Mouse (Mus musculus) intestine, embryonic 14.5 days (tissue): ENCODE results near the gene Olfr1310. TPM values are rescaled to one million over a fixed set of nuclear protein-coding genes. Genes with fewer than 3 reads are reported as not detected.
"Not testable (repeated sequence)": the region's sequence is repeated elsewhere in the genome, so short reads cannot be mapped to it uniquely, and the experiment has no call there.

ENCODE experiments used
- ATAC-seq: fragments of 200-750 bp; cut with Nextera tagmentation; replicated peaks from 2 replicates; pipeline ENCODE4 v1.8.0; 2017; ENCODE audit warnings: low read depth, moderate number of reproducible peaks, moderate TSS enrichment, moderate library complexity; ENCODE audit not compliant: low FRiP score, low TSS enrichment
- DNase-seq: peaks from one replicate; pipeline ENCODE4 v3.0.0-alpha.2; 2018; ENCODE audit warnings: low spot score
- H3K27ac ChIP-seq: fragments of 300-500 bp; sonication (generic); 2 replicates; pipeline ENCODE4 v1.5.1; 2014; ENCODE audit warnings: low read depth, mild to moderate bottlenecking, control low read depth
- H3K27me3 ChIP-seq: fragments of 300-500 bp; sonication (generic); replicated peaks from 2 replicates; pipeline ENCODE4 v1.6.1; 2014; ENCODE audit warnings: low read length, control low read depth; ENCODE audit not compliant: control insufficient read depth, insufficient read depth
- H3K36me3 ChIP-seq: fragments of 300-500 bp; sonication (generic); 2 replicates; pipeline ENCODE4 v1.6.1; 2014; ENCODE audit warnings: low read length, control low read depth; ENCODE audit not compliant: control insufficient read depth, insufficient read depth
- H3K4me1 ChIP-seq: fragments of 300-500 bp; sonication (generic); replicated peaks from 2 replicates; pipeline ENCODE4 v1.6.1; 2014; ENCODE audit warnings: low read length, control low read depth, mixed read lengths; ENCODE audit not compliant: control insufficient read depth, insufficient read depth
- H3K4me2 ChIP-seq: fragments of 300-500 bp; sonication (generic); 2 replicates; pipeline ENCODE4 v1.6.1; 2014; ENCODE audit warnings: low read length
- H3K4me3 ChIP-seq: fragments of 300-500 bp; sonication (generic); 2 replicates; pipeline ENCODE4 v1.5.1; 2014; ENCODE audit warnings: low read depth, low read length, control low read depth, mixed read lengths
- H3K9ac ChIP-seq: fragments of 300-500 bp; sonication (generic); 2 replicates; pipeline ENCODE4 v1.6.1; 2014; ENCODE audit warnings: mild to moderate bottlenecking, low read length
- H3K9me3 ChIP-seq: fragments of 300-500 bp; sonication (generic); 2 replicates; pipeline ENCODE4 v1.6.1; 2016; ENCODE audit warnings: low read length, control low read depth; ENCODE audit not compliant: control insufficient read depth
- WGBS: fragments of 180-500 bp; shearing (Covaris S2); extraction: QIAGEN DNeasy Blood & Tissue Kit; methylation state at CpG from one replicate; pipeline ENCODE4 v1.1.7; 2014; 5-methylcytosine and 5-hydroxymethylcytosine counted together
- polyA plus RNA-seq: library from polyadenylated mRNA; unstranded; fragments of >200 nt; fragmentation: Nextera tagmentation; extraction: Ambion mirVana; gene quantifications from 2 replicates; pipeline ENCODE4 v1.2.1, GENCODE M21; 2014

Gene Olfr1310
- polyA plus RNA-seq, result not detected in 2 replicates

- Histone ChIP-seq H3K9me3 (no peaks in the 10 kb centered on the region), H3K36me3 (no peaks in the 10 kb centered on the region), H3K27ac (no peak within 1 kb of the TSS), H3K27me3 (no peaks in the 10 kb centered on the region), H3K4me2 (no peak within 1 kb of the TSS), H3K4me1 (no peaks in the 10 kb centered on the region), H3K9ac (no peak within 1 kb of the TSS), H3K4me3 (no peak within 1 kb of the TSS)
- DNase-seq, result no peak
- no peak for ATAC-seq
Observed at GRCm38 (mm10) chr2:112012608-112013007, at the start of gene Olfr1310. TSS of gene Olfr1310 (minus strand) at chr2:112012708.

GRCm38 (mm10) chr2:112050138-112050537 lies 37.6 kb upstream of the Olfr1310 start, which contains the start of gene Olfr1312:
TSS of gene Olfr1312 (minus strand) at chr2:112050238.
- 24% methylated on average over 1 of the region's 1 CpGs for WGBS
- no peaks in the 10 kb centered on the region for H3K27me3 ChIP-seq
- H3K4me1 ChIP-seq, result no peaks in the 10 kb centered on the region
- no peaks in the 10 kb centered on the region for H3K9me3 ChIP-seq
- H3K4me2 ChIP-seq, result no peak within 1 kb of the TSS
- no peak for ATAC-seq
- no peak within 1 kb of the TSS for H3K4me3 ChIP-seq
- H3K36me3 ChIP-seq, result no peaks in the 10 kb centered on the region
- H3K9ac ChIP-seq, result no peak within 1 kb of the TSS
- DNase-seq, result no peak
- H3K27ac ChIP-seq, result no peak within 1 kb of the TSS

DNA sequence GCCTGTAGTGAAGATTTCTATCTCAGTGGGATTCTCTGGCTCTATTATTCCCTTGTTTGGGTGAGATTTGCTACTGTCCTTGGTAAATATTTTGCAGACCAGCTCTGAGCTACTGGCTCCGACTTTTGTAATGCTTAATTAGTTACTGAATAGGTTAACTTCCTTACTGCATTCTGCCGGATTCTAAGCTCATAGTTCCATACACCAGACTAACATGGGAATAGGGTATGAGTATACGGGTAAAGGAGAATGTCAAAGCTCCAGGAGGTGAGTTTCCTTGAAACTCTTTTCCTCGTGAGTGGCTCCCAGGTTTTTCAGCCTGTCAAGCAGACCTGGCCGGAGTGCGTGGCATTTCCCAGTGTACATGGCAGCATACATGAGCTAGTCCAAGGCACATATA lies 14.5 kb upstream of the Olfr1310 start:
- not testable (repeated sequence) for H3K4me2 ChIP-seq, H3K27ac ChIP-seq, H3K4me3 ChIP-seq, H3K9me3 ChIP-seq, ATAC-seq, H3K27me3 ChIP-seq, H3K36me3 ChIP-seq, H3K4me1 ChIP-seq, DNase-seq, H3K9ac ChIP-seq
- 45% methylated on average over 6 of the region's 6 CpGs for WGBS

- Histone ChIP-seq H3K9ac (no peak within 1 kb of the TSS), H3K4me1 (no peaks in the 10 kb centered on the region), H3K4me3 (no peak within 1 kb of the TSS), H3K9me3 (no peaks in the 10 kb centered on the region), H3K36me3 (no peaks in the 10 kb centered on the region), H3K4me2 (no peak within 1 kb of the TSS), H3K27ac (no peak within 1 kb of the TSS), H3K27me3 (no peaks in the 10 kb centered on the region)
- DNase-seq, result no peak
- no peak for ATAC-seq
- 85% methylated on average over 2 of the region's 2 CpGs for WGBS
Observed at GRCm38 (mm10) chr2:112024312-112024711, 11.8 kb upstream of the Olfr1310 start, which contains the start of gene Olfr1311. TSS of gene Olfr1311 (minus strand) at chr2:112024412.

DNA sequence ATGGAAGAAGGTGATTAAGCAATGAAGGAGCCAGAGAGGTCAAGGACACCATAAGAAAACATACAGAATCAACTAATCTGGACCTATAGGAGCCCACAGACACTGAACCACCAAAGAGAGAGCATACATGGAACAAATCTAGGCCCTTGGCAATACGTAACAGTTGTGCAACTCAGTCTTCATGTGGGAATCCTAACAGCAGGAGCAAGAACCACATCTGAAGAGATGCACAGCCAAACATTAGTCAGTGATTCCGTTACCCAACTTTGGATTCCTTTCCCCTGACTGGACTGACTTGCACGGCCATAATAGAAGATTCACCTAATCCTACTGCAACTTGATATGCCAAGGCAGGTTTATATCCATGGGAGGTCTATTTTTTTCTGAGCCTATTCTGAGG lies 2.4 kb upstream of the Olfr1310 start:
- Histone ChIP-seq H3K4me1 (no peaks in the 10 kb centered on the region), H3K4me2 (no peak overlapping the region), H3K27ac (no peak overlapping the region), H3K4me3 (no peak overlapping the region), H3K36me3 (no peaks in the 10 kb centered on the region), H3K9me3 (no peaks in the 10 kb centered on the region), H3K27me3 (no peaks in the 10 kb centered on the region), H3K9ac (no peak overlapping the region)
- 88% methylated on average over 3 of the region's 3 CpGs for WGBS
- DNase-seq (no peak), ATAC-seq (no peak)

- ATAC-seq (no peak), DNase-seq (no peak)
- Histone ChIP-seq H3K27ac (no peak within 1 kb of the TSS), H3K4me3 (no peak within 1 kb of the TSS), H3K36me3 (no peaks in the 10 kb centered on the region), H3K9me3 (no peaks in the 10 kb centered on the region), H3K4me2 (no peak within 1 kb of the TSS), H3K9ac (no peak within 1 kb of the TSS), H3K4me1 (no peaks in the 10 kb centered on the region), H3K27me3 (no peaks in the 10 kb centered on the region)
- 79% methylated on average over 1 of the region's 1 CpGs for WGBS
Observed at GRCm38 (mm10) chr2:111990181-111990580, 22.3 kb downstream of the Olfr1310 start, which contains the start of gene Olfr1309. TSS of gene Olfr1309 (minus strand) at chr2:111990281.

- no peak for DNase-seq
- no peak for ATAC-seq
- Histone ChIP-seq H3K9me3 (no peaks in the 10 kb centered on the region), H3K27ac (no peak within 1 kb of the TSS), H3K4me1 (no peaks in the 10 kb centered on the region), H3K4me3 (no peak within 1 kb of the TSS), H3K36me3 (no peaks in the 10 kb centered on the region), H3K4me2 (no peak within 1 kb of the TSS), H3K9ac (no peak within 1 kb of the TSS), H3K27me3 (no peaks in the 10 kb centered on the region)
- WGBS, result 56% methylated on average over 1 of the region's 1 CpGs
Observed at GRCm38 (mm10) chr2:111964844-111965243, 47.7 kb downstream of the Olfr1310 start, which contains the start of gene Olfr1308. TSS of gene Olfr1308 (minus strand) at chr2:111964944.

Other genes with a start within 250 kb of the Olfr1310 start
- not detected in 2 replicates for gene Olfr1302, start 235.3 kb downstream of the Olfr1310 start, polyA plus RNA-seq
- not detected in 2 replicates for gene Olfr1303, start 192.4 kb downstream of the Olfr1310 start, polyA plus RNA-seq
- gene Olfr1305, start 135.6 kb downstream of the Olfr1310 start, polyA plus RNA-seq, result not detected in 2 replicates
- gene Olfr1306, start 96.4 kb downstream of the Olfr1310 start, polyA plus RNA-seq, result not detected in 2 replicates
- not detected in 2 replicates for gene Olfr1307, start 63.3 kb downstream of the Olfr1310 start, polyA plus RNA-seq
- not detected in 2 replicates for gene Olfr1308, start 47.8 kb downstream of the Olfr1310 start, polyA plus RNA-seq
- gene Olfr1309, start 22.4 kb downstream of the Olfr1310 start, polyA plus RNA-seq, result not detected in 2 replicates
- gene Olfr1311, start 11.7 kb upstream of the Olfr1310 start, polyA plus RNA-seq, result not detected in 2 replicates
- not detected in 2 replicates for gene Olfr1312, start 37.5 kb upstream of the Olfr1310 start, polyA plus RNA-seq
- gene Olfr1313, start 65.1 kb upstream of the Olfr1310 start, polyA plus RNA-seq, result not detected in 2 replicates
- not detected in 2 replicates for gene Olfr1314, start 84.1 kb upstream of the Olfr1310 start, polyA plus RNA-seq
- not detected in 2 replicates for gene Olfr1315-ps1, start 102.7 kb upstream of the Olfr1310 start, polyA plus RNA-seq
- gene Olfr1316, start 122.3 kb upstream of the Olfr1310 start, polyA plus RNA-seq, result not detected in 2 replicates
- gene Olfr1317, start 127.6 kb upstream of the Olfr1310 start, polyA plus RNA-seq, result not detected in 2 replicates
- not detected in 2 replicates for gene Olfr1318, start 141.5 kb upstream of the Olfr1310 start, polyA plus RNA-seq
- 23.8 and 28.1 TPM in 2 replicates for gene Lpcat4, start 226.8 kb upstream of the Olfr1310 start, polyA plus RNA-seq
- gene Nutm1, start 246.6 kb upstream of the Olfr1310 start, polyA plus RNA-seq, result 0.08 TPM in 1 of 2 replicates, not detected in the other
- 255 and 275 TPM in 2 replicates for gene Nop10, start 249.2 kb upstream of the Olfr1310 start, polyA plus RNA-seq